Mouse (Mus musculus) forebrain, embryonic 10.5 days (tissue): Measurements from ENCODE around the gene Ppp3r1. TPM values are rescaled to one million over a fixed set of nuclear protein-coding genes. Genes with fewer than 3 reads are reported as not detected.
A peak's percentile ranks its signal among the peaks of the same experiment; 100 is the strongest.

Experiments
- DNase-seq: peaks from one replicate; pipeline ENCODE4 v3.0.0-alpha.2; 2017; ENCODE audit warnings: low spot score; ENCODE audit errors: extremely low spot score
- H3K27ac ChIP-seq: fragments of 300-500 bp; sonication (generic); 2 replicates; pipeline ENCODE4 v1.5.1; 2016; ENCODE audit warnings: mild to moderate bottlenecking
- H3K27me3 ChIP-seq: fragments of 300-500 bp; sonication (generic); 2 replicates; pipeline ENCODE4 v1.6.1; 2016; ENCODE audit warnings: mild to moderate bottlenecking; ENCODE audit not compliant: poor library complexity, severe bottlenecking
- H3K36me3 ChIP-seq: fragments of 300-500 bp; sonication (generic); replicated peaks from 2 replicates; pipeline ENCODE4 v1.6.1; 2016; ENCODE audit warnings: mild to moderate bottlenecking, moderate library complexity
- H3K4me1 ChIP-seq: fragments of 300-500 bp; sonication (generic); 2 replicates; pipeline ENCODE4 v1.6.1; 2016
- H3K4me3 ChIP-seq: fragments of 300-500 bp; sonication (generic); 2 replicates; pipeline ENCODE4 v1.5.1; 2016; ENCODE audit warnings: mild to moderate bottlenecking, moderate library complexity
- H3K9me3 ChIP-seq: fragments of 300-500 bp; sonication (generic); 2 replicates; pipeline ENCODE4 v1.6.1; 2016; ENCODE audit warnings: mild to moderate bottlenecking, moderate library complexity
- WGBS: fragments of 180-500 bp; shearing (Covaris S2); methylation state at CpG from one replicate; pipeline ENCODE4 v1.1.7; 2016; 5-methylcytosine and 5-hydroxymethylcytosine counted together
- polyA plus RNA-seq: library from polyadenylated mRNA; unstranded; fragments of >200 nt; fragmentation: Nextera tagmentation; extraction: Ambion mirVana; gene quantifications from 2 replicates; pipeline ENCODE4 v1.2.1, GENCODE M21; 2016

The Ppp3r1 gene
- polyA plus RNA-seq, 1 experiment from 2014 or later, result 66.8 TPM

DNA sequence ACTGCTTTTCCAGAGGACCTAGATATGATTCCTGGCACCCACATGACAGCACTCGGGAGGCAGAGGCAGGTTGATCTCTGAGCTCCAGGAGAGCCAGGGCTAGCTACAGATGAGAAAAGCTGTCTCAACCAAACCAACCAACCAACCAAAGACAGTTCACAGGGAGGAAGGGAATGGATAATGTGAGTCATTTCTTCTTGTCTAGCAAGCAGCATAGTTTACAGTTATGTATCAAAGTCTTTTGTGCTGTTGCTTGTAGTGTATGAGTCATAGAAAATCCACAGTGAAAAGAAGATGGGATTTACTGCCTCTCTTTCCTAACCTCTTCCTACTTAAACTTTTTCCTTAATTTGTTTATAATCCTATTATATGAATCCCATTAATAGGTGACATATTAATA is 17.6 kb downstream of the Ppp3r1 start:
- H3K4me3 ChIP-seq, result no peak overlapping the region
- peaks cover 30% of the 10 kb centered on the region for H3K36me3 ChIP-seq
- no peak overlapping the region for H3K27ac ChIP-seq
- H3K4me1 ChIP-seq, result no peaks in the 10 kb centered on the region
- 92% methylated on average over 1 of the region's 1 CpGs for WGBS
- DNase-seq, result no peak
- peaks cover 20% of the 10 kb centered on the region for H3K9me3 ChIP-seq
- H3K27me3 ChIP-seq, result no peaks in the 10 kb centered on the region

DNA sequence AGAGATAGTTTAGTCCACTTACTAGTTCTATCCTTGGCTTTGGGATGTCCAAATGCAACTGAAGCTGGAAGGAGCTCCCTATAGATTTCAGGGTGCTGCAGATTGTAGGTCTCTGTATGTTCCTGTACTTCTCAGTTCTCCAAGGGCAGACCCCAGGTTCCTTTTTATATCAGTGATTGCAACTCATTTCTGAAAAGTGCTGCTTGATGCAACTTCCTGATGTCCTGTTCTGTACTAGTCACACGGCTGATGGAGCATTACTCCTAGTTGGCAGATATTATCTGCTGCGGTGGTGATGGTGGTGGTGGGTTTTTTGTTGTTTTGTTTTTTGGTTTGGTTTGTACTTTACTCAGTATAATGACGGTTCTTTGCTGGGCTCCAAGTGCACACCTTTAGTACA is 21.7 kb downstream of the Ppp3r1 start:
- Histone ChIP-seq H3K4me1 (no peaks in the 10 kb centered on the region), H3K9me3 (0 out of 2 replicates have a peak, but pooled peaks cover 2% of the 10 kb centered on the region), H3K27ac (no peak overlapping the region), H3K27me3 (no peaks in the 10 kb centered on the region), H3K4me3 (no peak overlapping the region), H3K36me3 (peaks cover 15% of the 10 kb centered on the region)
- no peak for DNase-seq
- 83% methylated on average over 3 of the region's 3 CpGs for WGBS

DNA sequence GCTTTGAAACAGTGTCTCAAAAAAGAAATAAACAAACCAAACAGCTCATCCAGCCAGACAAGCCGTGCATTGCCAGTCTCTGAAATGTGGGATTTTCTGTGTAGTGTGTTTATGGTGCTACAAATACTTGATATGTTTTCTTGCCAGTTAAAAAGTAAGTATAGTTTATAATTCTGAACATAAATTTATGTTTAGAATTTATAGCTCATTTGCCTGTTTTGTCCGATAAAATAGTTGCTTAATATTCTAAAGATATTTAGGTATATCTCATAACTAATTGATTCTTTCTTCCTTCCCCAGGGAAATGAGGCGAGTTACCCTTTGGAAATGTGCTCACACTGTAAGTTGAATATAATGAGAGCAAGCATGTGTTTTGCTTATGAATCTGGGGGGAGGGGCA is 22.7 kb downstream of the Ppp3r1 start, which contains the start of gene Wdr92:
TSS of gene Wdr92 (plus strand) at position 301 of the 400 bp plus-strand sequence.
- no peaks in the 10 kb centered on the region for H3K4me1 ChIP-seq
- 99% methylated on average over 3 of the region's 3 CpGs for WGBS
- H3K27me3 ChIP-seq, result no peaks in the 10 kb centered on the region
- no peak for DNase-seq
- 0 out of 2 replicates have a peak, but pooled peaks cover 2% of the 10 kb centered on the region for H3K9me3 ChIP-seq
- no peak within 1 kb of the TSS for H3K27ac ChIP-seq
- no peak within 1 kb of the TSS for H3K4me3 ChIP-seq
- H3K36me3 ChIP-seq, result peaks cover 12% of the 10 kb centered on the region

DNA sequence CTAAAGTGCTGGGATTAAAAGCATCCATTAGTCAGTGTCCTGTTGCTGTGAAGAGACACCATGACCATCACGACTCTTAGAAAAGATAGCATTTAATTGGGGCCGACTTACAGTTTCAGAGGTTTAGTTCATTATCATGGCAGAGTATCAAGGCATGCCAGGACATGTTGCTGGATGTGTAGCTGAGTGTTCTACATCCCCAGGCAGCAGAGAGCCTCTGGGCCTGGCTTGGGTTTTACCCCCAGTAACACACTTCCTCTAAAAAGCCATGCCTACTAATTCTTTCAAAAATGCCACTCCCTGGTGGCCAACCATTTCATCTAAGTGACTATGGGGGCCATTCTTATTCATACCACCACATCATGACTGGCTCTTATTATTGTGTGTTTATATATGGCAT is 24.1 kb downstream of the Ppp3r1 start:
- Histone ChIP-seq H3K27me3 (no peaks in the 10 kb centered on the region), H3K9me3 (no peaks in the 10 kb centered on the region), H3K27ac (no peak overlapping the region), H3K4me3 (no peak overlapping the region), H3K4me1 (no peaks in the 10 kb centered on the region), H3K36me3 (peaks cover 12% of the 10 kb centered on the region)
- no peak for DNase-seq
- 96% methylated on average over 2 of the region's 2 CpGs for WGBS

DNA sequence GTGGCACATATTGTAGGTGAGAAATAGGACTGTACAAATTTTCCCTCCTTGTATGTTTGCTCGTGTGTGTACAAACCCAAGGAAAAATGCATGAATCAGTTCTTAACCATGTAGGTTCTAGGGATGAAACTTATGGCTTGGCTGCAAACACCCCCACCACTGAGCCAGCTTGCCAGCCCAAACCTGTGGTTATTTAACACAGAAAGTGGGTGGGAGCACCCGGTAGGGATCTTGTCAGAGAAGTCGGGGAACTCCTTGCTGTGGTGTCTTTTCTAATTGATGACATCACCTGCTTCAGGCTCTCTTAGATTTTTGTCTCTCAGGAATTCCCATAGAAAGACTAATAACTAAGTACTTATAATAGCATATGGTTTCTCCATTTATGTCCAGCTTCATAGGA is 28.6 kb downstream of the Ppp3r1 start:
- DNase-seq, result no peak
- H3K9me3 ChIP-seq, result no peaks in the 10 kb centered on the region
- 85% methylated on average over 3 of the region's 3 CpGs for WGBS
- peaks cover 18% of the 10 kb centered on the region for H3K36me3 ChIP-seq
- H3K27me3 ChIP-seq, result no peaks in the 10 kb centered on the region
- H3K4me3 ChIP-seq, result no peak overlapping the region
- H3K27ac ChIP-seq, result no peak overlapping the region
- peaks cover 13% of the 10 kb centered on the region for H3K4me1 ChIP-seq

DNA sequence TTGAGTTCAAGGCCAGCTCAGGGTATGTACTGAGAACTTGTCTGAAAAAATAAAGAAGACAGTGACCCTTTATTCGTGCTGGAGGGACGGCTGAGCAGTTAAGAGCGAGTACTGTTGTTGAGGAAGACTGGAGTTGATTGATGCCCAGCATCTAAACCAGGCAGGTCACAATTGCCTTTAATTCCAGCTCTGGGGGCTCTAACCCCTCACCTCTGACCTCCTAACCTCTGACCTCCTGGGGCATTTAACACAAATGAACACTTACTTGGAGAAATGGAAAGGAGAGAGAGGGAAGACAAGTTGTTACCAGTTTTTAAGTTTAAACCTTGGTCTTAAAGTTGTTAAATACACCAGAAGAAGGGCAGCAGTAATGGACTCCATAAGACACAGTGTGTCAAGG is 29.7 kb downstream of the Ppp3r1 start:
- Histone ChIP-seq H3K27me3 (no peaks in the 10 kb centered on the region), H3K27ac (no peak overlapping the region), H3K4me3 (no peak overlapping the region), H3K9me3 (no peaks in the 10 kb centered on the region), H3K36me3 (peaks cover 8% of the 10 kb centered on the region), H3K4me1 (peaks cover 13% of the 10 kb centered on the region)
- WGBS, result 51% methylated on average over 3 of the region's 3 CpGs
- no peak for DNase-seq

DNA sequence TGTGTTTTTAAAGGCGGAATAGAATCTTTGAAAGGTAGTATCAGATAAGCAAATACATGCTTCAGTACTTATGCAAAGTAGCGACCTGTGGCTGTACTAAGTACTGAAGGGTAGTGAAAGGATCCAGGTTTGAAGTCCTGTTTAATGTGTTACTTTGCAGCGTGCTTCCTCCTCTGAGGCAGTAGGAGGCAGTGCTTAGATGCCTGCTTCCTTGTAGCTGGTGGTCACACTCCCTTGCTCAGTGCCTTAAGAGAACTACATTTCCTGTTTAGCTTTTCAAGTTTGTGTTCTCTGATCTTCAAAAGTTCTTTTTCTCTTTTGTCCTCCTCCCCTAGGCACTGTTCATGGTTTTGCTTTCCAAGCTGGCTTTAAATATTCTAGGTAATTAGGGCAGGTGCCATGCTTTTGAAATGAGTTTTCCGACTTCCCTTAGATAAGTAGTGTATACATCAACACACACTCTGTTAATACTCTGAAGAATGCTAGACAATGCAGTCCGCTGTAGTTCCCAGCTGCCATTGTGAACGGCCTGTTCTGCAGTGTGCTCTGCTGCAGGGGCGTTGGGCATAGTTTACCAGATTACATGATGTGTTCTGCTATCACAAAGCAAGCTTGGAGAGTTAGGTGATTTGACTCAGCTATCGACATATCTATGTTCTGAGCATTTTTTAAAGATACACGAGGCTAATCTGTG is 33.2 kb downstream of the Ppp3r1 start:
- no peak overlapping the region for H3K27ac ChIP-seq
- WGBS, result 62% methylated on average over 9 of the region's 9 CpGs

DNA sequence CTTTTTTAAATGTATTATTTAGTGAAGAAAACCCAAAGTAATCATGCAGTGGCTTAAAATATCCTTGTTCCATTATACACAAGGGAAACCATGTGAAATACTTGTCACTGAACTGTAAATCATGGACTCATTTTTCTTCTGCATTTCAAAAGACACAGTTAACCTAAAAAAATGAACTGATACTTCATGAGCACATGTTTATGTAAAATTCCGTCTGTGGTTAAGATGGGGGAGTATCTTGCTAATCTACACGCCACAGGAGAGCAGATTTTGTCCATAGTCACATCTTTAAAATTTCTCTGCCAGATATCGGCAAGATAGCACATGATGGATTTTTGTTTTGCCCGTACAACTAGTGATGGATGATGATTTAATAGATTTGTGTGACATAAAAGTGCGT is 40.1 kb downstream of the Ppp3r1 start:
- Histone ChIP-seq H3K4me3 (no peak overlapping the region), H3K27ac (no peak overlapping the region), H3K4me1 (no peaks in the 10 kb centered on the region), H3K27me3 (no peaks in the 10 kb centered on the region), H3K9me3 (no peaks in the 10 kb centered on the region), H3K36me3 (peaks cover 97% of the 10 kb centered on the region)
- DNase-seq, result no peak
- WGBS, result 93% methylated on average over 5 of the region's 5 CpGs

More for the DNA sequence above, 33.2 kb downstream of the Ppp3r1 start:
- Histone ChIP-seq H3K4me3 (no peak overlapping the region), H3K4me1 (peaks cover 13% of the 10 kb centered on the region), H3K9me3 (no peaks in the 10 kb centered on the region), H3K36me3 (peaks cover 39% of the 10 kb centered on the region), H3K27me3 (no peaks in the 10 kb centered on the region)
- no peak for DNase-seq

DNA sequence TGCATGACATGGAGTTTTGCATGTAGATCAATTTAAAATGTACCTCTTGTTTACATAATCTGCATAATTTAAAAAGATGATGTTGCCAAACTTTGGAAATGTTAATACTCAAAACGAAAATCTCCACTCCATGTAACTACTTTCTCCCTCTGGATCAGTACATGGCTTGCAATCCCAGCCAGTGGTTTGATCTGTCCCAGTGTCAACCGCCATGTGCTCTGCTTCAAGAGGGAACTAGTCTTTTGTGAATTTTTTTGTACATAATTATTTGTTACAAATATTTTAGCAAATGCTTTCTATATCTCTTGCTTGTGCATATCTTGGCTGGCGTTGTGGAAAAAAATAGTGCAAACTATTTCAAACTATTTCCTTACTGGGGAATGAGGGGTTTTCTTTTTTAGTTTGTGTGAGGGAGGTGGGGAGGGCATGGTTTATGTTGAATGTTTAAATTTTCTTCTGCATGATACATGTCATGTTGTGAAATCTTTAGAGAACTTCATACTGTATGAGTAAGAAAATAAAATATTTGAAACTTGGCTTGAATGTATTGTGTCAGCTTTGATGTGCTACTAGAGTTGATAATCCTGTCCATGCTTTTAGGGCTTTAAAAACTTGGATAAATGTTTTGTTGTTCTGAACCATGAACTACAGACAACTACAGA is 40.9 kb downstream of the Ppp3r1 start:
- Histone ChIP-seq H3K9me3 (no peaks in the 10 kb centered on the region), H3K4me3 (no peak overlapping the region), H3K27me3 (no peaks in the 10 kb centered on the region), H3K27ac (no peak overlapping the region), H3K36me3 (peaks cover 96% of the 10 kb centered on the region), H3K4me1 (no peaks in the 10 kb centered on the region)
- WGBS, result 91% methylated on average over 3 of the region's 3 CpGs
- no peak for DNase-seq

DNA sequence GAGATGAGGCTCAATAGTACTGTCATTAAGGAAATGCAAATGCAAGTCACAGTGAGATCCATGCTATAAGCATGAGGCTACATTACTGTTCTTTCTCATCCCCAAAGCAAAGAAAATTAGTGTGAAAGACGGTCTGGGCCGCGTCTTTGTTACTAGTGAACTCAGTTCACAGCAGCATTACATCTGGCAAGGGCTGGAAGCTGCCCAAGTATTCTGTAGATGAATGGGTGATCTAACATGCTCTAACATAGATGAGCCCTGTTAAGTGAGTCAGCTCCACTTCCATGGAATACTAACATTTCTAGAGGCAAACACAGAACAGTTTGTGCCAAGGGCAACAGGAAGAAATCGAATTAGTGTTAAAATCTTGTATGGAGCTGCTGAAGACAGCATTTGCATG is 41.9 kb downstream of the Ppp3r1 start:
- Histone ChIP-seq H3K27me3 (no peaks in the 10 kb centered on the region), H3K4me1 (no peaks in the 10 kb centered on the region), H3K9me3 (no peaks in the 10 kb centered on the region), H3K27ac (no peak overlapping the region), H3K36me3 (peaks cover 91% of the 10 kb centered on the region), H3K4me3 (no peak overlapping the region)
- no peak for DNase-seq
- 96% methylated on average over 4 of the region's 4 CpGs for WGBS

DNA sequence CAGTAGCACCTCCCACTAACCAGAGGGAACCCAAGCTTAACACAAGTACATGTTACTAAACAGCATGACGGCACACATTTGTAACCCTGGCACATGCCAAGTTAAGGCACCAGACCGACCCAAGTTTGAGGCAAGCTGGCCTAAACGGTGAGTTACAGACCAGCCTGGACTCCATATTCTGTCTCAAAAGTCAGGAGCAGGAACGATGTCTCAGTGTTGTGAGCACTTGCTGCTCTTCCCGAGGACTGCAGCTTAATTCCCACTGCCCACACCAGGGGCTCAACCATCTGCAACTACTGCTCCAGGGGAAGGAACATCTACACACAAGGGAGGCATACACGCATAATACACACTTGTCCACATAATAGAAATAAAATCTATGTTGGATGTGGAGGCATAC is 43.4 kb downstream of the Ppp3r1 start:
- no peaks in the 10 kb centered on the region for H3K4me1 ChIP-seq
- no peak overlapping the region for H3K4me3 ChIP-seq
- peaks cover 88% of the 10 kb centered on the region for H3K36me3 ChIP-seq
- no peak overlapping the region for H3K27ac ChIP-seq
- DNase-seq, result no peak
- no peaks in the 10 kb centered on the region for H3K27me3 ChIP-seq
- no peaks in the 10 kb centered on the region for H3K9me3 ChIP-seq
- 84% methylated on average over 6 of the region's 6 CpGs for WGBS

DNA sequence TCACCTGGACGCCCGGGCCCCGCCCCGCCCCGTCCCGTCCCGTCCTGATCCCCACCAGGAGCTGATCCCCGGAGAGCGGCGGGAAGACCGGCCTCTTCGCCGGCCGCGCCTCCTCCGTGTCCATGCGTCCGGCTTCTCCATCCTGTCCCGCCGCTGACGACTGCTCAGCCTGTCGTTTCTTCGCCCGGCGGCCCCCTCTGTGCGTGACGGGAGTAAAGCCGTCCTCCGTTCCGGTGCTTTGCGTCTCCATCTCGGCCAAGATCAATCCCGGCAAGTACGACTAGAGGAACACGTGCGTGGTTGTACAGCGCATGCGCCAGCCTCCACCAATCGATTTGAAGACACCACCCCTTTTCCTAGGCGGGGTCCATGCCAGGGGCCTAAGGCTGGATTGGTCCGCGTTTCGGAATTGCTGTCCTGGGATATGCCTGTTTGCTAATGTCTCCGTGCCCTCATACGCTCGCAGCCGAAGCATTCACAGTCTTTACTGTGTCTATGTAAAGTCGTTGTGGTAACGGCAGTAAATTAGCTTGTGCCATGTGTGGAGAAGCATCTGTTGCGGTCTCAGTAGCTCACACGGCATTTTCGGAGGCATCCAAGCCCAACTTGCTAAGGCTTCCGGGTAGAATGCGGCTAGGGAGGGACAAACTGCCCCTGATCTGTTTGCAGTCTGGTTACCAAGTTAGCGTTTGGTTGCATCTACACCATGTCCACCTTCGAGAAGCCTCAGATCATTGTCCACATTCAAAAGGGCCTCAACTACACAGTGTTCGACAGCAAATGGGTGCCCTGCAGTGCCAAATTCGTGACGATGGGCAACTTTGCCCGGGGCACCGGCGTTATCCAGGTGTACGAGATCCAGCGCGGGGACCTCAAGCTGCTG is 52.4 kb downstream of the Ppp3r1 start, which contains the start of gene Pno1:
TSS of gene Pno1 (minus strand) at position 311 of the 883 bp plus-strand sequence.
- H3K36me3 ChIP-seq, result peaks cover 24% of the 10 kb centered on the region
- DNase-seq, result peak; percentile 94
- H3K27ac ChIP-seq, result peak within 1 kb of the TSS; percentile 94
- peak within 1 kb of the TSS; percentile 93 for H3K4me3 ChIP-seq
- H3K27me3 ChIP-seq, result no peaks in the 10 kb centered on the region
- under 1% methylated on average over 65 of the region's 65 CpGs for WGBS
- H3K4me1 ChIP-seq, result peaks cover 21% of the 10 kb centered on the region
- no peaks in the 10 kb centered on the region for H3K9me3 ChIP-seq
